9 mouse cellular contexts compared by ENCODE assay signal in genomic region chr15:63721669-63722357, GRCm38 (mm10).
DNase-seq lines count a peak whose midpoint lies in the region; ATAC-seq lines count a peak whose summit lies in the region.
"Had no signal": no experiment of that assay in that cellular context is flagged by ENCODE, and none has a peak within 500 bp of the region (broad histone marks: within the 10 kb centered on the region; RNA-seq: fewer than 3 reads in every experiment).

No protein-coding gene starts in this region.

- H3K4me3 ChIP-seq in forebrain, embryonic 11.5 days (ENCODE audit: low read depth, low read length): no peak overlapping the region
- no peak overlapping the region for H3K4me3 ChIP-seq in forebrain, embryonic 16.5 days (replicated peaks; ENCODE audit: low read length)
- H3K4me3 ChIP-seq in stomach, embryonic 16.5 days (replicated peaks; ENCODE audit: low read length): no peak overlapping the region
- H3K4me3 ChIP-seq: limb, embryonic 13.5 days had no signal

- 60% methylated on average over 3 of the region's 3 CpGs for WGBS in forebrain, embryonic 11.5 days
- WGBS in forebrain, embryonic 16.5 days: 65% methylated on average over 3 of the region's 3 CpGs
- WGBS in stomach, embryonic 16.5 days: 68% methylated on average over 3 of the region's 3 CpGs

- H3K27ac ChIP-seq in forebrain, embryonic 11.5 days (ENCODE audit: low read depth, low read length): no peak overlapping the region
- no peak overlapping the region for H3K27ac ChIP-seq in forebrain, embryonic 16.5 days (ENCODE audit: low read length)
- H3K27ac ChIP-seq in stomach, embryonic 16.5 days (ENCODE audit: low read length): 0 out of 2 replicates have a peak overlapping the region, but pooled peaks have one; percentile 20
- H3K27ac ChIP-seq: limb, embryonic 13.5 days had no signal

- H3K4me2 ChIP-seq in forebrain, embryonic 11.5 days (ENCODE audit: low read depth, low read length, severe bottlenecking): no peak overlapping the region
- no peak overlapping the region for H3K4me2 ChIP-seq in forebrain, embryonic 16.5 days (ENCODE audit: low read length)
- H3K4me2 ChIP-seq in stomach, embryonic 16.5 days (ENCODE audit: low read depth, low read length): no peak overlapping the region
- H3K4me2 ChIP-seq: limb, embryonic 13.5 days had no signal

- no peaks in the 10 kb centered on the region for H3K36me3 ChIP-seq in forebrain, embryonic 11.5 days (ENCODE audit: control insufficient read depth, insufficient read depth, low read length)
- H3K36me3 ChIP-seq in forebrain, embryonic 16.5 days (ENCODE audit: control insufficient read depth, insufficient read depth): no peaks in the 10 kb centered on the region
- H3K36me3 ChIP-seq in stomach, embryonic 16.5 days (ENCODE audit: control insufficient read depth, insufficient read depth, low read length): no peaks in the 10 kb centered on the region
- H3K36me3 ChIP-seq: limb, embryonic 13.5 days had no signal

- no peaks in the 10 kb centered on the region for H3K9me3 ChIP-seq in forebrain, embryonic 11.5 days (ENCODE audit: control insufficient read depth, low read length)
- no peaks in the 10 kb centered on the region for H3K9me3 ChIP-seq in forebrain, embryonic 16.5 days (ENCODE audit: control insufficient read depth, low read length)
- no peaks in the 10 kb centered on the region for H3K9me3 ChIP-seq in stomach, embryonic 16.5 days (replicated peaks; ENCODE audit: control insufficient read depth, low read length)
- H3K9me3 ChIP-seq: limb, embryonic 13.5 days had no signal

- DNase-seq in forebrain, embryonic 11.5 days (ENCODE audit: low spot score): peak; percentile 72
- peak; percentile 78 to 80 for DNase-seq in B cell, adult 2 months
- peak; percentile 35 to 37 for DNase-seq in adrenal gland, postnatal 36 days
- peak; percentile 7 to 31 for DNase-seq in frontal cortex, postnatal 14 days (ENCODE audit: low spot score in 2 of 2)
- DNase-seq in layer of hippocampus, postnatal 36 days: peak; percentile 13 to 24

- no peak overlapping the region for H3K9ac ChIP-seq in forebrain, embryonic 11.5 days (ENCODE audit: low read length)
- H3K9ac ChIP-seq in forebrain, embryonic 16.5 days (replicated peaks; ENCODE audit: low read depth, low read length): no peak overlapping the region
- no peak overlapping the region for H3K9ac ChIP-seq in stomach, embryonic 16.5 days (ENCODE audit: low read length)
- H3K9ac ChIP-seq: limb, embryonic 13.5 days had no signal

- ATAC-seq in forebrain, embryonic 11.5 days (replicated peaks; ENCODE audit: low FRiP score): no peak
- no peak for ATAC-seq in forebrain, embryonic 16.5 days
- ATAC-seq in megakaryocyte progenitor cell, adult 5-6 weeks (replicated peaks; ENCODE audit: poor library complexity): peak; percentile 74
- ATAC-seq in stomach, embryonic 16.5 days (ENCODE audit: insufficient read depth, low FRiP score): no peak

- no peaks in the 10 kb centered on the region for H3K4me1 ChIP-seq in forebrain, embryonic 11.5 days (replicated peaks; ENCODE audit: control insufficient read depth, insufficient read depth, low read length)
- H3K4me1 ChIP-seq in forebrain, embryonic 16.5 days (replicated peaks; ENCODE audit: control insufficient read depth, insufficient read depth, low read length): no peaks in the 10 kb centered on the region
- no peaks in the 10 kb centered on the region for H3K4me1 ChIP-seq in stomach, embryonic 16.5 days (ENCODE audit: control insufficient read depth, insufficient read depth, low read length)

- H3K27me3 ChIP-seq in forebrain, embryonic 11.5 days (ENCODE audit: control insufficient read depth, insufficient read depth, low read length): no peaks in the 10 kb centered on the region
- H3K27me3 ChIP-seq in forebrain, embryonic 16.5 days (replicated peaks; ENCODE audit: control insufficient read depth, insufficient read depth, low read length): no peaks in the 10 kb centered on the region
- no peaks in the 10 kb centered on the region for H3K27me3 ChIP-seq in stomach, embryonic 16.5 days (ENCODE audit: control insufficient read depth, insufficient read depth, low read length)
- H3K27me3 ChIP-seq: limb, embryonic 13.5 days had no signal

Comparison
In these comparisons a context has a peak if more than half of its experiments do, and no peak if none do; other contexts are left out.
1. DNase-seq: peak in every context shown above with its lines; median percentile 79 in B cell, adult 2 months; 72 in forebrain, embryonic 11.5 days; 36 in adrenal gland, postnatal 36 days; 19 in frontal cortex, postnatal 14 days; 18 in layer of hippocampus, postnatal 36 days.